Mouse (Mus musculus) CH12.LX (cell line): Measurements from ENCODE around the gene Plvap. TPM values are rescaled to one million over a fixed set of nuclear protein-coding genes. Genes with fewer than 3 reads are reported as not detected.

Experiments used
- DNase-seq: peaks from one replicate; pipeline ENCODE4 v3.0.0-alpha.2; 2013; ENCODE audit errors: extremely low read depth
- H3K27ac ChIP-seq: 2 replicates; pipeline ENCODE4 v1.5.1; 2012; ENCODE audit warnings: low read depth, mild to moderate bottlenecking, control low read depth, moderate library complexity; ENCODE audit not compliant: insufficient read depth
- H3K27me3 ChIP-seq: replicated peaks from 2 replicates; pipeline ENCODE3; 2012; ENCODE audit warnings: inconsistent platforms
- H3K36me3 ChIP-seq, 2 experiments: replicated peaks in 1 of 2; 2 replicates each; pipeline versions ENCODE3 to v1.6.1; 2012; ENCODE audit warnings: inconsistent platforms in 1 of 2, low read length in 1 of 2, mild to moderate bottlenecking in 1 of 2, mixed read lengths in 1 of 2, moderate library complexity in 1 of 2; ENCODE audit not compliant: control insufficient read depth in 1 of 2, insufficient read depth in 1 of 2
- H3K4me1 ChIP-seq, 2 experiments: 2 replicates each; pipeline ENCODE4 v1.6.1; 2012; ENCODE audit warnings: inconsistent platforms in 1 of 2, moderate library complexity in 1 of 2; ENCODE audit not compliant: insufficient read depth in 2 of 2, control insufficient read depth in 1 of 2
- H3K4me2 ChIP-seq: 2 replicates; pipeline ENCODE4 v1.6.1; 2012; ENCODE audit warnings: low read depth, mild to moderate bottlenecking, control low read depth; ENCODE audit not compliant: poor library complexity, insufficient read depth, severe bottlenecking
- H3K4me3 ChIP-seq, 3 experiments: fragments of 150-350 bp in 1 of 3; sonication (generic) in 1 of 3; replicated peaks in 1 of 3; 2 replicates each; pipeline versions ENCODE3 to v1.5.1; 2011 to 2012; ENCODE audit warnings: low read depth in 2 of 3, low read length in 2 of 3, mild to moderate bottlenecking in 2 of 3, moderate library complexity in 2 of 3, control low read depth in 1 of 3, improper control_type of control experiment in 1 of 3, inconsistent platforms in 1 of 3, mixed read lengths in 1 of 3; ENCODE audit not compliant: poor library complexity in 1 of 3
- H3K79me2 ChIP-seq: replicated peaks from 2 replicates; pipeline ENCODE4 v1.6.1; 2012; ENCODE audit warnings: mild to moderate bottlenecking, moderate library complexity; ENCODE audit not compliant: control insufficient read depth, poor library complexity, insufficient read depth, severe bottlenecking; ENCODE audit errors: extremely low read depth
- H3K9ac ChIP-seq: 2 replicates; pipeline ENCODE4 v1.6.1; 2012; ENCODE audit warnings: low read depth, mild to moderate bottlenecking, control low read depth, moderate library complexity; ENCODE audit not compliant: insufficient read depth
- H3K9me3 ChIP-seq: replicated peaks from 2 replicates; pipeline ENCODE3; 2012; ENCODE audit warnings: low read length, inconsistent platforms, mixed read lengths
- CHD1 ChIP-seq: IDR thresholded peaks from 2 replicates; pipeline ENCODE4 v1.6.1; 2012; ENCODE audit warnings: low read depth, low read length, improper control_type of control experiment, inconsistent platforms
- CHD2 ChIP-seq: IDR thresholded peaks from 2 replicates; pipeline ENCODE4 v1.6.1; 2011; ENCODE audit warnings: low read length, improper control_type of control experiment
- CTCF ChIP-seq, 2 experiments: IDR thresholded peaks in 1 of 2; conservative IDR thresholded peaks in 1 of 2; 2 replicates each; pipeline ENCODE4 v1.5.1; 2011 to 2012; ENCODE audit warnings: low read depth in 2 of 2, low read length in 2 of 2, improper control_type of control experiment in 1 of 2, inconsistent platforms in 1 of 2, mild to moderate bottlenecking in 1 of 2, moderate library complexity in 1 of 2
- E2F4 ChIP-seq: IDR thresholded peaks from 2 replicates; pipeline ENCODE4 v1.6.1; 2011; ENCODE audit warnings: low read depth, low read length, improper control_type of control experiment; ENCODE audit not compliant: insufficient replicate concordance
- EP300 ChIP-seq: IDR thresholded peaks from 2 replicates; pipeline ENCODE4 v1.6.1; 2011; ENCODE audit warnings: low read length, improper control_type of control experiment
- GABPA ChIP-seq: IDR thresholded peaks from 2 replicates; pipeline ENCODE4 v1.6.1; 2012; ENCODE audit warnings: low read depth, low read length, improper control_type of control experiment, inconsistent platforms; ENCODE audit not compliant: insufficient replicate concordance
- IRF4 ChIP-seq: IDR thresholded peaks from 2 replicates; pipeline ENCODE4 v1.6.1; 2014; ENCODE audit warnings: low read depth, mild to moderate bottlenecking, inconsistent platforms, low read length, improper control_type of control experiment
- JUN ChIP-seq: IDR thresholded peaks from 2 replicates; pipeline ENCODE4 v1.6.1; 2011; ENCODE audit warnings: low read depth, mild to moderate bottlenecking, low read length, improper control_type of control experiment, moderate library complexity; ENCODE audit not compliant: insufficient read depth
- JUND ChIP-seq: conservative IDR thresholded peaks from 2 replicates; pipeline ENCODE4 v1.6.1; 2011; ENCODE audit warnings: low read depth, low read length, improper control_type of control experiment
- MAX ChIP-seq: IDR thresholded peaks from 2 replicates; pipeline ENCODE4 v1.6.1; 2011; ENCODE audit warnings: low read length, improper control_type of control experiment
- MAZ ChIP-seq: IDR thresholded peaks from 2 replicates; pipeline ENCODE4 v1.6.1; 2012; ENCODE audit warnings: low read depth, mild to moderate bottlenecking, inconsistent platforms, low read length, improper control_type of control experiment, moderate library complexity
- MEF2A ChIP-seq: IDR thresholded peaks from 2 replicates; pipeline ENCODE4 v1.6.1; 2014; ENCODE audit warnings: low read depth, mild to moderate bottlenecking, inconsistent platforms, low read length, improper control_type of control experiment, borderline replicate concordance
- MXI1 ChIP-seq: IDR thresholded peaks from 2 replicates; pipeline ENCODE4 v1.6.1; 2011; ENCODE audit warnings: mild to moderate bottlenecking, low read depth, low read length, improper control_type of control experiment
- NELFE ChIP-seq: IDR thresholded peaks from 2 replicates; pipeline ENCODE4 v1.6.1; 2011; ENCODE audit warnings: low read depth, low read length, improper control_type of control experiment
- NRF1 ChIP-seq: IDR thresholded peaks from 2 replicates; pipeline ENCODE4 v1.6.1; 2014; ENCODE audit warnings: low read depth, mild to moderate bottlenecking, inconsistent platforms, low read length, improper control_type of control experiment, moderate library complexity
- PAX5 ChIP-seq: IDR thresholded peaks from 2 replicates; pipeline ENCODE4 v1.6.1; 2012; ENCODE audit warnings: low read length, inconsistent platforms, mixed read lengths
- POLR2AphosphoS2 ChIP-seq: IDR thresholded peaks from 2 replicates; pipeline ENCODE4 v1.6.1; 2011; ENCODE audit warnings: low read depth, low read length, improper control_type of control experiment
- RCOR1 ChIP-seq: conservative IDR thresholded peaks from 2 replicates; pipeline ENCODE4 v1.6.1; 2012; ENCODE audit warnings: low read depth, mild to moderate bottlenecking, inconsistent platforms, low read length, improper control_type of control experiment
- SMC3 ChIP-seq: IDR thresholded peaks from 2 replicates; pipeline ENCODE4 v1.6.1; 2011; ENCODE audit warnings: low read depth, low read length, improper control_type of control experiment
- TBP ChIP-seq: conservative IDR thresholded peaks from 2 replicates; pipeline ENCODE4 v1.6.1; 2011; ENCODE audit warnings: low read depth, low read length, improper control_type of control experiment
- TCF12 ChIP-seq: IDR thresholded peaks from 2 replicates; pipeline ENCODE4 v1.6.1; 2014; ENCODE audit warnings: low read depth, mild to moderate bottlenecking, inconsistent platforms, low read length, improper control_type of control experiment
- USF1 ChIP-seq: IDR thresholded peaks from 2 replicates; pipeline ENCODE4 v1.6.1; 2014; ENCODE audit warnings: low read depth, mild to moderate bottlenecking, inconsistent platforms, low read length, improper control_type of control experiment
- USF2 ChIP-seq: conservative IDR thresholded peaks from 2 replicates; pipeline ENCODE4 v1.6.1; 2011; ENCODE audit warnings: low read depth, low read length, improper control_type of control experiment
- ZMIZ1 ChIP-seq: IDR thresholded peaks from 2 replicates; pipeline ENCODE4 v1.6.1; 2012; ENCODE audit warnings: low read depth, mild to moderate bottlenecking, inconsistent platforms, low read length, improper control_type of control experiment
- dilution Hi-C: fragments of 300-500 bp; cut with MboI; formaldehyde crosslinking; loops from 2 replicates; pipeline ENCODE4 v1.14.3; 2020; ENCODE audit warnings: low sequenced_read_pairs; ENCODE audit not compliant: extremely low pct_unique_long_range_greater_than_20kb, extremely low pct_ligation_motif_present
- in situ Hi-C: fragments of 300-500 bp; cut with MboI; formaldehyde crosslinking; loops from 3 replicates; pipeline ENCODE4 v1.14.3; 2019; ENCODE audit warnings: low sequenced_read_pairs, low pct_ligation_motif_present, low pct_unique_long_range_greater_than_20kb, mixed read lengths
- polyA plus RNA-seq: library from polyadenylated mRNA; unstranded; fragments of >175 nt; gene quantifications from 2 replicates; pipeline ENCODE4 v1.2.1, GENCODE M21; 2012; ENCODE audit warnings: low read depth; ENCODE audit not compliant: insufficient read length
- total RNA-seq, 2 experiments: library from RNA; depleted of rRNA; stranded (reverse); fragments of 300-350 nt in 1 of 2; fragments of >200 nt in 1 of 2; gene quantifications; 2 replicates each; pipeline ENCODE4 v1.2.3; 2012 to 2014

The Plvap gene
- total and polyA plus RNA-seq, 3 experiments = 0.04 to 0.27 TPM; not detected in 1

DNA sequence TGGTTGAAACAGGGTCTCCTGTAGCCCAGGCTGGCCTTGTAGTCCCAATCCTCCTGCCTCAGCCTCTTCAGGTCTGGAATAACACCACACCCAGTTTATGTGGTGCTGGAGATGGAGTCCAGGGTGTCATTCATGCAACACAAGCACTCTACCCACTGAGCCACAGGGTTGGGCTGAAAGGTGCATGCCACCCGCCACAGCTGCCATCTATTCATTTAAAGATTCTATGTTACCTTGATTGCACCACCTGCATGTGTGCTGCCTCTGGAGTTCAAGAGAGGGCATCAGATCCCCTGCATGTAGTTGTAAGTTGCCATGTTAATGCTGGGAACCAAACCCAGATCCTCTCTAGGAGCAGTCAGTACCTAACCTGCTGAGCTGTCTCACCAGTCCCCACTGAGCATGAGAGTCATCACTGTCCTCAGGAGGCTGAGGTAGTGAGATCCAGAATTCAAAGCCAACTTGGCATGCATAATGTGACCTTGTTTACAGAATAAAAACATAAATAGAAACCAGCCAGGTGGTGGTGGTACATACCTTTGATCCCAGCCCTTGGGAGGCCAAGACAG lies 14.4 kb downstream of the Plvap start:
- TF ChIP-seq USF1 (no peak), EP300 (no peak)
- no peak for DNase-seq
- in situ Hi-C loops (no loop called here), dilution Hi-C loops (no loop called here)
- H3K4me1 ChIP-seq = peaks cover 0 to 15% of the 10 kb centered on the region in 2 experiments; a peak in 2 of 4 replicates
- no peaks in the 10 kb centered on the region for H3K9me3 ChIP-seq
- H3K27me3 ChIP-seq = no peaks in the 10 kb centered on the region
- H3K27ac ChIP-seq = no peak overlapping the region
- H3K36me3 ChIP-seq = peaks cover 11 to 57% of the 10 kb centered on the region in 2 experiments
- H3K4me2 ChIP-seq = no peak overlapping the region
- H3K79me2 ChIP-seq = no peaks in the 10 kb centered on the region
- no peak overlapping the region for H3K4me3 ChIP-seq
- H3K9ac ChIP-seq = no peak overlapping the region

- Histone ChIP-seq H3K27me3 (no peaks in the 10 kb centered on the region), H3K4me3 (no peak overlapping the region), H3K4me2 (no peak overlapping the region), H3K27ac (no peak overlapping the region), H3K9me3 (no peaks in the 10 kb centered on the region), H3K4me1 (peaks cover 0 to 14% of the 10 kb centered on the region in 2 experiments; a peak in 2 of 4 replicates), H3K9ac (no peak overlapping the region), H3K79me2 (no peaks in the 10 kb centered on the region), H3K36me3 (peaks cover 16 to 64% of the 10 kb centered on the region in 2 experiments)
- dilution Hi-C loops (no loop called here), in situ Hi-C loops (no loop called here)
- TF ChIP-seq MEF2A = no peak
- TF ChIP-seq MAZ = no peak
- TF ChIP-seq SMC3 = no peak
- no peak for TF ChIP-seq TBP
- TF ChIP-seq NRF1 = no peak
- no peak for TF ChIP-seq POLR2AphosphoS2
- TF ChIP-seq USF2 = no peak
- no peak for TF ChIP-seq MAX
- TF ChIP-seq CHD1 = no peak
- no peak for DNase-seq
Observed at GRCm38 (mm10) chr8:71496481-71496880, 15.1 kb downstream of the Plvap start.

DNA sequence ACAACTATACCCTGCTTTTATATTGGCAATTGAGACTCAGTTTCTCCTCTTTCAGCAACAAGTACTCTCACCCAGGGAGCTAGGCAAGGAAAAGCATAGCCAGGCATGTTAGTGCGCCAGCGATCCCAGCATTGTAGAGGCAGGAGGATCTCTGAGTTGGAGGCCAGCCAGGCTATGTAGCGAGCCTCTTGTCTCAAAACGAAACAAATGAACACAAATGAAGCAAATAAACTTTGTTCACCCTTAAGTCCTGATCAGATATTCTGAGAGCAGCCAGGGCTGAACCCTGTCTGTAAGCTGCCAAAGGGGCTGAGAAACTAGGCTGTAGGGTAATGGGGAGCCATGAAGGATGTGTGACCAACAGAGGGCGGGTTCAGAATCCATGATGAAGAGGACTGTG lies 15.7 kb downstream of the Plvap start:
- Histone ChIP-seq H3K9me3 (no peaks in the 10 kb centered on the region), H3K79me2 (no peaks in the 10 kb centered on the region), H3K27me3 (no peaks in the 10 kb centered on the region)
- DNase-seq = no peak
- no peak for TF ChIP-seq CTCF (conservative IDR thresholded peaks at IDR 0.05 in 1 of 2, IDR thresholded peaks at IDR 0.05 in 1 of 2; ENCODE audit: low read depth in 2 of 2, low read length in 2 of 2)
- no peak for TF ChIP-seq PAX5
- TF ChIP-seq TCF12 = no peak
- TF ChIP-seq TBP = no peak
- no peak for TF ChIP-seq NELFE
- TF ChIP-seq JUN = no peak
- TF ChIP-seq CHD2 = no peak
- no peak for TF ChIP-seq USF1
- no peak for TF ChIP-seq MXI1
- no peak for TF ChIP-seq JUND
- no peak for TF ChIP-seq MEF2A
- TF ChIP-seq ZMIZ1 = no peak
- TF ChIP-seq NRF1 = no peak
- no peak for TF ChIP-seq IRF4
- TF ChIP-seq E2F4 = no peak
- no peak for TF ChIP-seq SMC3
- TF ChIP-seq GABPA = no peak
- no peak for TF ChIP-seq RCOR1
- TF ChIP-seq, all 38 proteins: peak for 0
- no peak overlapping the region for H3K4me3 ChIP-seq
- H3K9ac ChIP-seq = no peak overlapping the region
- in situ Hi-C loops = no loop called here
- H3K27ac ChIP-seq = no peak overlapping the region
- H3K4me1 ChIP-seq = peaks cover 0 to 14% of the 10 kb centered on the region in 2 experiments; a peak in 2 of 4 replicates
- no peak overlapping the region for H3K4me2 ChIP-seq
- peaks cover 23 to 71% of the 10 kb centered on the region in 2 experiments for H3K36me3 ChIP-seq
- dilution Hi-C loops = no loop called here
